Mouse (Mus musculus): ENCODE measurements around the gene Prkar2b.
"Not testable (repeated sequence)": the region's sequence is repeated elsewhere in the genome, so short reads cannot be mapped to it uniquely, and the experiment has no call there.

The Prkar2b gene

GRCm38 (mm10) chr12:32059707-32060106 lies 1.4 kb downstream of the Prkar2b start:
- no peak for DNase-seq

GRCm38 (mm10) chr12:32059135-32059534 lies 2.0 kb downstream of the Prkar2b start:
- no peak for DNase-seq

GRCm38 (mm10) chr12:32057461-32058199 lies 3.5 kb downstream of the Prkar2b start:
- no peak for DNase-seq

GRCm38 (mm10) chr12:32055797-32056196 lies 5.3 kb downstream of the Prkar2b start:
- no peak for DNase-seq

GRCm38 (mm10) chr12:32054476-32055166 lies 6.5 kb downstream of the Prkar2b start:
- no peak for DNase-seq

- no peak for DNase-seq
Observed at GRCm38 (mm10) chr12:32053637-32054366, 7.3 kb downstream of the Prkar2b start.

- DNase-seq = no peak
Observed at GRCm38 (mm10) chr12:32052882-32053281, 8.2 kb downstream of the Prkar2b start.

GRCm38 (mm10) chr12:32050165-32050564 lies 10.9 kb downstream of the Prkar2b start:
- DNase-seq = no peak

- DNase-seq = no peak
Observed at GRCm38 (mm10) chr12:32045566-32046330, 15.3 kb downstream of the Prkar2b start.

GRCm38 (mm10) chr12:32044487-32045134 lies 16.5 kb downstream of the Prkar2b start:
- DNase-seq = no peak

- no peak for DNase-seq
Observed at GRCm38 (mm10) chr12:32033536-32033935, 27.6 kb downstream of the Prkar2b start.

GRCm38 (mm10) chr12:32032917-32033316 lies 28.2 kb downstream of the Prkar2b start:
- no peak for DNase-seq

- no peak for DNase-seq
Observed at GRCm38 (mm10) chr12:32018376-32018750, 42.7 kb downstream of the Prkar2b start.

GRCm38 (mm10) chr12:32017636-32018375 lies 43.3 kb downstream of the Prkar2b start:
- no peak for DNase-seq

- DNase-seq = no peak
Observed at GRCm38 (mm10) chr12:32016472-32016871, 44.6 kb downstream of the Prkar2b start.

- DNase-seq = no peak
Observed at GRCm38 (mm10) chr12:32015268-32015769, 45.8 kb downstream of the Prkar2b start.

GRCm38 (mm10) chr12:32014811-32015210 lies 46.3 kb downstream of the Prkar2b start:
- DNase-seq = no peak

- DNase-seq = no peak
Observed at GRCm38 (mm10) chr12:32012169-32012568, 48.9 kb downstream of the Prkar2b start.

- no peak for DNase-seq
Observed at GRCm38 (mm10) chr12:32011128-32011527, 50.0 kb downstream of the Prkar2b start.

- DNase-seq = not testable (repeated sequence)
Observed at GRCm38 (mm10) chr12:32009985-32010369, 51.1 kb downstream of the Prkar2b start.

GRCm38 (mm10) chr12:32009267-32009984 lies 51.7 kb downstream of the Prkar2b start:
- DNase-seq = no peak
